Mouse (Mus musculus): ENCODE results near the gene Flt3l. TPM values are rescaled to one million over a fixed set of nuclear protein-coding genes. Genes with fewer than 3 reads are reported as not detected.
A peak's percentile ranks its signal among the peaks of the same experiment; 100 is the strongest.
"Not testable (repeated sequence)": the region's sequence is repeated elsewhere in the genome, so short reads cannot be mapped to it uniquely, and the experiment has no call there.

Flt3l gene
- total RNA-seq (2021) = 29.1 and 32.1 TPM in 2 replicates
- long read RNA-seq, partial matches to known transcripts = 0 of 5 reads
- long read RNA-seq, other reads (novel, unspliced or antisense) = 5 of 5 reads

- DNase-seq = peak; percentile 92
Observed at GRCm38 (mm10) chr7:45135993-45136567, at the start of gene Flt3l, which contains the start of gene Gm45713. Flt3l (minus strand) TSS chr7:45136432. Gm45713 (minus strand) TSS chr7:45136231.

GRCm38 (mm10) chr7:45185921-45186320 is 49.7 kb upstream of the Flt3l start:
- no peak for DNase-seq

- DNase-seq = no peak
Observed at GRCm38 (mm10) chr7:45183672-45184071, 47.4 kb upstream of the Flt3l start.

GRCm38 (mm10) chr7:45182606-45183005 is 46.4 kb upstream of the Flt3l start:
- no peak for DNase-seq

DNA sequence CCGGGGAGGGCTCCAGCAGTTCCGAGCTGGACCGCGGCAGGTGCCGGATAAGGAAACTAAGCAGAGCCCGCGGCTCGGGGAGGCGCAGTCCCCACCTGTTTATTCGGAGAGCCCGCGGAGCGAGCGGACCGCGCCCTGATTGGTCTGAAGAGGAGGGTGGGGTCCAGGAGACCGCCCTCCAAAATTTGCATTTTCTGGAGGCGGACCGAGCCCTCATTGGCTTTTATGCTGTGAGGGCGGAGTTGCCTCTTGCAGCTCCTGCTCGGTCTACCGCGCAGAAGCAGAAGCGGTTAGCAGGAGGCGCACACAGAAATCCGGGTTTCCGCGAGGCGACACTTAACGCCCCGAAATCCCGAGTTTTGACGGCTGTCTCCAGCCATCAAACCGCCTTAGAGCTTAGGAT is 46.0 kb upstream of the Flt3l start:
- peak; percentile 89 for DNase-seq

- no peak for DNase-seq
Observed at GRCm38 (mm10) chr7:45181540-45181939, 45.3 kb upstream of the Flt3l start.

DNA sequence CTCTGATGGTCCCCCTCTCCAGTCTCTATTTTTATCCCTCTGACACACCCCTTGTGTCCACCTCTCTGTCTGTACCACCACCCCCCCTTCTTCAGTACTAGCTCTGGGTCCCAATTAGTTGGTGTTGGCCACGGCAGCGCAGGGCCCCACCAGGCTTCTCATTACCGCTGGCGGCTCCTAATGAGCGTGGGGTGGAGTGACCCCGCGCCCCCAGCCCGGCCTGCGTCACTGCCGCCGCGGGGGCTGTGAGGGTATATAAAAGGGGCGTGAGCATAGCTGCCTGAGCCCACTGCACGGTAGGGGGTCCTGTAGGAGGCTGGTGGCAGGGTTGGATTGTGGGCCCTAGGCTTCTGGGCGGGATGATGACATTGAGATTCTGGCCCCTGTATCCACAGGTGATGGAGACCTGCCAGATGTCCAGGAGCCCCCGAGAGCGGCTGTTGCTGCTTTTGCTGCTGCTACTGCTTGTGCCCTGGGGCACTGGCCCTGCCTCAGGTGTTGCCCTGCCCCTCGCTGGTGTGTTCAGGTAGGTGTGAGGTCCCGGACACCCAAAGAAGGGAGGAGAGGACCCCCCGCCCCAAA is 44.8 kb upstream of the Flt3l start, which contains the start of gene Pth2:
Gene Pth2, plus strand, starts transcription at position 100 of the 582 bp plus-strand sequence.
- DNase-seq = no peak

DNA sequence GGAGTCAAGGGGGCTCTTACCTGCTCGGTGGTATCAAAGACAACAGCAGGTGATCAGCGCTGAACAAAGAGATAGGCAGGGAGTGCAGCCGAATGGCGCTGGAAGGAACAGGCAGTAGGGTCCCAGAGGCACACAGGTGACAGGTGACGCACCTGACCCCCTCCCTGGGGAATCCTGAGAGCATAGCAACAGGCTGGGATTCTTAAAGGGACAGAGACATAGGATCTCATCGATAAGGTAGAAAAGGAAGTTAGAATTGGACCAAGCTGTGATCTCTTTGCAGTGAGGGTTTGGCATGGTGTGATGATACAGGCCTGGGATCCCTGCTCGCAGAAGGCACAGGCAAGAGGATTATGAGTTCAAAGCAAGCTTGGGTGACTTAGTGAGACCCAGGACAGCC is 43.2 kb upstream of the Flt3l start, which contains the start of gene Gfy:
Gene Gfy, minus strand, starts transcription at position 101 of the 400 bp plus-strand sequence.
- DNase-seq = no peak

GRCm38 (mm10) chr7:45178550-45178949 is 42.3 kb upstream of the Flt3l start:
- no peak for DNase-seq

DNA sequence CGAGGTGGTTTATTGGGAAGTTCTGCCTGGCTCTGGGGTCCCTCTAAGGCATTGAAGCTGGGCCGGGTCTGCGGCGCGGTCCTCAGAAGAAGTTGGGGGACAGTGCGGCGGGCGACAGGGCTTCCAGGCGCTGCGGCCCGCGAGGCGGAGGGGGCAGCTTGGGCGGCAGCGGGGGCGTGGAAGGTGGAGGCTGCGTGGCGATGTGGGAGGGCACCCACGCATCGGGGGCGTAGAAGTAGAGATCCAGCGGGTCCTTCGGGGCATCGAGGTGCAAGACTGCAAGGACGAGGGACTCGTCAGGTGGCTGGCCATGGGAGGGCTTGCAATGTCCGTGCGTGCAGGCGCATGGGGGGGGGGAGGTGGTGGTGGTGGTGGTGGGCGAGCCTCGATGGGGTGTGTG is 40.1 kb upstream of the Flt3l start:
- DNase-seq = no peak

GRCm38 (mm10) chr7:45175929-45176328 is 39.7 kb upstream of the Flt3l start:
- no peak for DNase-seq

DNA sequence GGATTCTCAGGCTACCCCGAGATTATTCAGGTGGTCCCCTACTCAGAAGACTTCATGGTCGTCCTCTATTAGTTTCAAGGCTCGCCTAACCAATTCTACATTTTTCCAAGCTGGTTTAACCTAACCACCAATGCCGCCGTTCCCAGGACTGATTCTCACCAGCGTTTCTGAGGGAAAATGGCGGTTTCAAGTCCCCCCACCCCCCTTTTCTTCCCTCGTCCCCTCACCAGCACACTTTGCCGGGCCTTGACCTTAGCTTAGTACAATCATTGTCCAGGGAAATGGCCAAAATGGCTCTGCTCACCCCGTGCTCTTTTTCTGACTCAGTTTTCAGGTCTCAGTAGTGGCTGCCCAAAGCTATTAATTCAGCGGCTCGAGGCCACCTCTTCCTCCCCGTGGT is 39.2 kb upstream of the Flt3l start:
- no peak for DNase-seq

GRCm38 (mm10) chr7:45174567-45175280 is 38.5 kb upstream of the Flt3l start:
- DNase-seq = no peak

DNA sequence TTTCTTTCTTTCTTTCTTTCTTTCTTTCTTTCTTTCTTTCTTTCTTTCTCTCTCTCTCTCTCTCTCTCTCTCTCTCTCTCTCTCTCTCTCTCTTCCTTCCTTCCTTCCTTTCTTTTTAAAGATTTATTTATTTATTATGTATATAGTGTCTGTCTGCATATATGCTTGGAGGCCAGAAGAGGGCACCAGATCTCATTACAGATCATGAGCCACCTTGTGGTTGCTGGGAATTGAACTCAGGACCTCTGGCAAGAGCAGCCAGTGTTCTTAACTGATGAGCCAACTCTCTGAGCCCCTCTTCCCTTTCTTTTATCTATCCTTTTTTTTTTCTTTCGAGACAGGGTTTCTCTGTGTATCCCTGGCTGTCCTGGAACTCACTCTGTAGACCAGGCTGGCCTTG is 37.5 kb upstream of the Flt3l start:
- not testable (repeated sequence) for DNase-seq

DNA sequence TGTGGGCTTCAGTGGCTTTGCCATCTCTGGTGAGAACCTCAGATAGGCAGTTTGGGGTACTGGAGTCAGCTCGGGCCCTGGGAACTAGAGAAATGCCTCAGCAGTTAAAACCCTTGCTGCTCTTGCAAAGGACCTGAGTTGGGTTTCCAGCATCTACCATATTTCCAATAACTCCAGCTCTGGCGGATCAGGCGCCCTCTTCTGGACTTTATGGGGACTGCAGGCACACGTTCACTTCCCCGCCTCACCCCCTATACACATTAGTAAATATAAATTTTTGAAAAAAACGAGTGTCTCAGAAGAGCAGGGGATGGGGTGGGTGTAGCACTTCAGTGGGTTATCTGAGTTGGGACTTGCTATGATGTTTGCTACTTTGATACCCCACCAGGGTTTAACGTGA is 36.7 kb upstream of the Flt3l start:
- DNase-seq = no peak

DNA sequence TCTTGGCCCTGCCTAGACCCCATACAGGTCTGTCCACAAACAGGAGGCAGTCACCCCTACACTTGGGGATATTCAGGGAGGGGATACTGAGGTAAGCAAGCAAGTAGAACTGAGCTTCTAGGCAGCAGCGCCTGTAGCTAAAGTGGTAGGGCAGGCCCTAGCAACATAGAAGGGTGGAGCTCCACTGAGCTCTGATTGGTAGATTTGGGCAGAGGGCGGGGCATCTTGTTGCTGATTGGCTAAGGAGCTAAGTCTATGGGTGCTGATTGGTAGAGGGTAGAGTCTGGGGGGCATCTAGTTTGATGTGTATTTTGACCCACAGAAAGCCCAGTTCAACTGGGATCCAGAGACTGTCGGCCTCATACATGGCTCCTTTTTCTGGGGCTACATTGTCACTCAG is 33.3 kb upstream of the Flt3l start:
- DNase-seq = no peak

GRCm38 (mm10) chr7:45168656-45169055 is 32.4 kb upstream of the Flt3l start:
- DNase-seq = no peak

DNA sequence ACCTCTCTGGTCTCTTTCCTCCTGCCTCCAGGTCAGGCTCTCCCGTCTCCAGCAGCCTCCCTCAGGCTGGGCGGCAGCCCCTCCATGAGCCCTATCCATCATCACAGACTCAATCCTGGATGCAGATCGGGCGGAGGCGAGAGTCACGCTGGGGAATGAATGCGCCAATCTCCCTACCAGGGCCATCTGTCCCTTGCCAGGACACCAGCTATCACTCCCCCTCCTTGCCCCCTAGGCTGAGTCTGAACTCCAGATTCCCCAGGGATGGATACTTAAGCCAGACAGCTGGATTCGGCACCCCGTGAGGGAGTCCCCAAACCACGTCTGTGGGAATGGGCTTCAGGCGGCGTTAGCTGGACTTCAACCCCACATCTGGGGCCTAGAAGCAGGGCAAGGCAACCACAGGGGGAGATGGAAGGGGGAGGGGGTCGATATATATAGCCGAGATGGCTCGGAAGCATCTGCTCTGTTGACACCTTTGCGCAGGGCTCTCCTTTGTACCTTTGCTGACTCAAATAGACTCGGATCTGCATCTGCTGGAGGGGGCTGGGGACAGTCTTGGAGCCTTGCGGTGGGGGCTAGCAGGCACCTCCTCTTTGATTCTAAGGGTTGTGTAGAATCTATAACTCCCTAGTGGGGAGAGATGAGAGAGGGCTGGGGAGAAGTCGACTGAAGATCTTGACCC is 31.7 kb upstream of the Flt3l start:
- no peak for DNase-seq

GRCm38 (mm10) chr7:45166950-45167401 is 30.7 kb upstream of the Flt3l start:
- DNase-seq = no peak

DNA sequence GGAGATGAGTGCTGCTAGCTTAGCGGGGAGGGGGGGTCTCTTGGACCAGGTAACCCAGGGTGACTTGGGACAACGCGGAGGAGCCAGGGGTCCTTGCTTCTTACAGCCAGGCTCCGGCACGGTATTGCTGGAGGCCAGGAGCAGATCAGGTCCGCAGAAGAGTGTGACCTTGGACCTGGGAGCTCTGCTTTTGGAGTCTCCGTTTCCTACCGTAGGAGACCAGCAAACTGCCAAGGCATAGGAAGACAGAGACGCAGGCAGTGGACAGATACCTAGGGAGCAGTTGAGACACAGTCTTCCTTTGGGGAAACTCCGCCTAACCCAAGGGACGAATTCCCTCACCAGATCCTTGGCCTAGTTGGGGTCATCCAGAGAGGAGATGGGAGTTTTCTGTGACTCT is 29.5 kb upstream of the Flt3l start:
- DNase-seq = no peak

DNA sequence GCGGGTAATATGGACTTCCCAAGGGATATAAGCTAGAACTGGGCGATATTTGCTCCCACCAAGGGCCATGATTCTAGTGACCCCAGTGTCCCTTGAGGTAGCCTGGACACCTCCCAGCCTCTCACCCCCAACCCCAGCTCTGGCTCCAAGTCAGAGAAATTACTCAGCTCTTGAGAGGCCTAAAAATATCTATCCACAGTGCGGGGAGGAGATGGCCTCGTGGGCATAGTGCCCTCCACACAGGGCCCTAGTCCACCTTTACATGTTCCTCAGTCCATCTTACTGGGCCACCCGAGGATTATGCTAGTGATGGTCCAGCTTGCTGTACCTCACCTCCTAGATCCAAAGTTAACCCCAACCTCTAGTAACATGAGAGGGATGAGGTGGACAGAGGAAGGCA is 28.6 kb upstream of the Flt3l start:
- DNase-seq = no peak

DNA sequence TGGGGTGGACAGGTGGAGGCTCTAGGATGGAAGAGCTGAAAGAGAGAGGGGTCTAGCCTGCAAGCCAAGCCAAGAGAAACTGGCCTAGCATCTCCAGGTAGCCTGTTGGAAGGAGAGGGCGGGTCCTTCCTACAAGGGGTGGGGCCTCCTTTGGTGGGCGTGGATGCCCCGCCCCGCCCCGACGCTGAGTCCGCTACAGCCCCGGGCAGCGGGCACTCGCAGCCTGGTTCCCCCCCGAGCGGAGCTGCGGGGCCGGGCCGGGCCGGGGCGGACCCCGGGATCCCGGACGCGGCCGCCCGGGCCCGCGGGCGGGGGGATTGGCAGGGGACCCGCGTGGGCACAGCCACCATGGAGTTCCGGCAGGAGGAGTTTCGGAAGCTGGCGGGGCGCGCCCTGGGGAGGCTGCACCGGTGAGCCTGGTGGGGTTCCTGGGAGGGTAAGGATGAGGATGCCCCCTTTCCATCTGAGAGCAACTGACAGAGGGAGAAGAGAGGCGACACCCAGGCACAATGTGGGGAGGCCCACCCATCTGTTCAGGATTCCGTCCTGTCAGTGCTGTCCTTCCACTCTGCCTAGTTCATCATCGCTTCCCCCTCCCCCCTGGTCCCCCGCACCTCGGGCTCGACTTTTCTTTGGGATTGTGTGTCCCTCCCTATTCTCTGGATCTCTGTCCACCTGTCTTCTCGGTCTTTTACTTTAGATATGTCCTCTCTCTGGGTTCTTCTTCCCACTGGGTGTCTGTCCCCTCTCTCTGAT is 27.7 kb upstream of the Flt3l start, which contains the start of gene Slc17a7:
Gene Slc17a7, plus strand, starts transcription at position 215 of the 756 bp plus-strand sequence.
- DNase-seq = peak; percentile 40

Measured in adrenal gland, postnatal 25 days (tissue).